Mouse (Mus musculus): ENCODE data around the gene Zfp9.

- TF ChIP-seq CTCF (IDR thresholded peaks at IDR 0.05; ENCODE audit: low read depth): no peak
- TF ChIP-seq EP300 (IDR thresholded peaks at IDR 0.05; ENCODE audit: low read depth): no peak
Measured at GRCm38 (mm10) chr6:118426666-118427065, 52.5 kb downstream of the Zfp9 start.
